Mouse (Mus musculus) kidney, postnatal 0 days (tissue): ENCODE results near the gene Adcy1. TPM values are rescaled to one million over a fixed set of nuclear protein-coding genes. Genes with fewer than 3 reads are reported as not detected.
A peak's percentile ranks its signal among the peaks of the same experiment; 100 is the strongest.
"Not testable (repeated sequence)": the region's sequence is repeated elsewhere in the genome, so short reads cannot be mapped to it uniquely, and the experiment has no call there.

ENCODE experiments used
- ATAC-seq: fragments of 200-750 bp; cut with Nextera tagmentation; replicated peaks from 2 replicates; pipeline ENCODE4 v1.8.0; 2017; ENCODE audit warnings: low read depth, moderate number of reproducible peaks, moderate TSS enrichment, moderate library complexity; ENCODE audit not compliant: low FRiP score
- DNase-seq: peaks from one replicate; pipeline ENCODE4 v3.0.0-alpha.2; 2016; ENCODE audit warnings: low spot score
- H3K27ac ChIP-seq: fragments of 300-500 bp; sonication (generic); 2 replicates; pipeline ENCODE4 v1.5.1; 2014; ENCODE audit warnings: mild to moderate bottlenecking
- H3K27me3 ChIP-seq: fragments of 300-500 bp; sonication (generic); 2 replicates; pipeline ENCODE4 v1.6.1; 2014; ENCODE audit warnings: low read length, mixed read lengths; ENCODE audit not compliant: insufficient read depth
- H3K36me3 ChIP-seq: fragments of 300-500 bp; sonication (generic); 2 replicates; pipeline ENCODE4 v1.6.1; 2014; ENCODE audit warnings: low read length, mixed read lengths; ENCODE audit not compliant: insufficient read depth
- H3K4me1 ChIP-seq: fragments of 300-500 bp; sonication (generic); replicated peaks from 2 replicates; pipeline ENCODE4 v1.6.1; 2014; ENCODE audit warnings: antibody characterized with exemption, low read length, mixed read lengths; ENCODE audit not compliant: insufficient read depth
- H3K4me2 ChIP-seq: fragments of 300-500 bp; sonication (generic); 2 replicates; pipeline ENCODE4 v1.6.1; 2014; ENCODE audit warnings: mild to moderate bottlenecking, low read length, moderate library complexity, mixed read lengths
- H3K4me3 ChIP-seq: fragments of 300-500 bp; sonication (generic); replicated peaks from 2 replicates; pipeline ENCODE4 v1.5.1; 2014; ENCODE audit warnings: low read depth, low read length
- H3K9ac ChIP-seq: fragments of 300-500 bp; sonication (generic); 2 replicates; pipeline ENCODE4 v1.6.1; 2014; ENCODE audit warnings: low read depth, low read length
- H3K9me3 ChIP-seq: fragments of 300-500 bp; sonication (generic); replicated peaks from 2 replicates; pipeline ENCODE4 v1.6.1; 2016; ENCODE audit warnings: low read length, inconsistent platforms, mixed read lengths
- CTCF ChIP-seq: IDR thresholded peaks from 2 replicates; pipeline ENCODE4 v1.5.1; 2016; ENCODE audit warnings: antibody characterized with exemption, low read depth, mild to moderate bottlenecking, moderate library complexity
- WGBS: fragments of 180-500 bp; shearing (Covaris S2); extraction: QIAGEN DNeasy Blood & Tissue Kit; methylation state at CpG from one replicate; pipeline ENCODE4 v1.1.7; 2014; 5-methylcytosine and 5-hydroxymethylcytosine counted together
- polyA plus RNA-seq: library from polyadenylated mRNA; unstranded; fragments of >200 nt; fragmentation: Nextera tagmentation; extraction: Ambion mirVana; gene quantifications from 2 replicates; pipeline ENCODE4 v1.2.1, GENCODE M21; 2015

Adcy1 gene
- polyA plus RNA-seq, 1 experiment from 2014 or later = 1.8 TPM

- no peak overlapping the region for H3K9ac ChIP-seq
- no peak overlapping the region for H3K27ac ChIP-seq
- H3K4me2 ChIP-seq = no peak overlapping the region
- no peaks in the 10 kb centered on the region for H3K9me3 ChIP-seq
- WGBS = 10% methylated on average over 8 of the region's 8 CpGs
- ATAC-seq (no peak), DNase-seq (peak; percentile 81)
- peak; percentile 83 for TF ChIP-seq CTCF
- no peaks in the 10 kb centered on the region for H3K36me3 ChIP-seq
- H3K27me3 ChIP-seq = peaks cover 8% of the 10 kb centered on the region; the same call in 1 of the 2 replicates
- H3K4me3 ChIP-seq = no peak overlapping the region
- H3K4me1 ChIP-seq = 0 out of 2 replicates have a peak, but pooled peaks cover 9% of the 10 kb centered on the region
Observed at GRCm38 (mm10) chr11:7215703-7216102, 152.4 kb downstream of the Adcy1 start.

- not testable (repeated sequence) for H3K36me3 ChIP-seq, H3K4me3 ChIP-seq, H3K9me3 ChIP-seq, ATAC-seq, DNase-seq, H3K27ac ChIP-seq, H3K4me1 ChIP-seq, H3K9ac ChIP-seq, H3K27me3 ChIP-seq, H3K4me2 ChIP-seq
- TF ChIP-seq CTCF = peak; percentile 35; the same call in 1 of the 2 replicates
- WGBS = 74% methylated on average over 8 of the region's 8 CpGs
Observed at GRCm38 (mm10) chr11:7221826-7222225, 158.5 kb downstream of the Adcy1 start.

GRCm38 (mm10) chr11:7226200-7226599 is 162.9 kb downstream of the Adcy1 start:
- no peaks in the 10 kb centered on the region for H3K27me3 ChIP-seq

GRCm38 (mm10) chr11:7226810-7227550 is 163.7 kb downstream of the Adcy1 start:
- H3K4me2 ChIP-seq = no peak overlapping the region
- no peaks in the 10 kb centered on the region for H3K9me3 ChIP-seq
- no peaks in the 10 kb centered on the region for H3K36me3 ChIP-seq
- 64% methylated on average over 7 of the region's 7 CpGs for WGBS
- no peaks in the 10 kb centered on the region for H3K4me1 ChIP-seq
- ATAC-seq (peak; percentile 55), DNase-seq (peak; percentile 71)
- no peak overlapping the region for H3K4me3 ChIP-seq
- no peaks in the 10 kb centered on the region for H3K27me3 ChIP-seq
- no peak overlapping the region for H3K27ac ChIP-seq
- no peak overlapping the region for H3K9ac ChIP-seq
- no peak for TF ChIP-seq CTCF

More at GRCm38 (mm10) chr11:7226200-7226599, 162.9 kb downstream of the Adcy1 start:
- TF ChIP-seq CTCF = no peak
- no peaks in the 10 kb centered on the region for H3K9me3 ChIP-seq
- H3K27ac ChIP-seq = no peak overlapping the region
- no peaks in the 10 kb centered on the region for H3K4me1 ChIP-seq
- H3K4me3 ChIP-seq = no peak overlapping the region
- no peak overlapping the region for H3K9ac ChIP-seq
- no peak overlapping the region for H3K4me2 ChIP-seq
- ATAC-seq = no peak
- 67% methylated on average over 2 of the region's 2 CpGs for WGBS
- H3K36me3 ChIP-seq = no peaks in the 10 kb centered on the region
- DNase-seq = no peak

GRCm38 (mm10) chr11:7228107-7228506 is 164.8 kb downstream of the Adcy1 start:
- 86% methylated on average over 4 of the region's 4 CpGs for WGBS
- TF ChIP-seq CTCF = no peak
- no peak for DNase-seq
- no peak overlapping the region for H3K9ac ChIP-seq
- H3K4me2 ChIP-seq = no peak overlapping the region
- H3K27ac ChIP-seq = no peak overlapping the region
- ATAC-seq = no peak
- H3K9me3 ChIP-seq = no peaks in the 10 kb centered on the region
- H3K27me3 ChIP-seq = no peaks in the 10 kb centered on the region
- H3K4me3 ChIP-seq = no peak overlapping the region
- no peaks in the 10 kb centered on the region for H3K4me1 ChIP-seq
- no peaks in the 10 kb centered on the region for H3K36me3 ChIP-seq

Other genes with a start within 250 kb of the Adcy1 start
- gene Gm11983, start 225.8 kb upstream of the Adcy1 start, polyA plus RNA-seq = not detected in 2 replicates
- gene Gm11985, start 125.1 kb downstream of the Adcy1 start, polyA plus RNA-seq = not detected in 2 replicates
- 11.8 and 15.3 TPM in 2 replicates for gene Igfbp1, start 134.3 kb downstream of the Adcy1 start, polyA plus RNA-seq
- gene Igfbp3, start 150.4 kb downstream of the Adcy1 start, polyA plus RNA-seq = 217 and 221 TPM in 2 replicates